Mouse (Mus musculus) liver, embryonic 14.5 days (tissue): Measurements from ENCODE around the gene Trim2. TPM values are rescaled to one million over a fixed set of nuclear protein-coding genes. Genes with fewer than 3 reads are reported as not detected.

ENCODE experiments used
- ATAC-seq: fragments of 200-750 bp; cut with Nextera tagmentation; 2 replicates; pipeline ENCODE4 v1.8.0; 2017; ENCODE audit warnings: moderate number of reproducible peaks, mild to moderate bottlenecking, moderate library complexity; ENCODE audit not compliant: insufficient read depth
- DNase-seq, 3 experiments: peaks; one replicate each; pipeline ENCODE4 v3.0.0-alpha.2; 2012 to 2013; ENCODE audit warnings: low read depth in 3 of 3, low spot score in 3 of 3
- H3K27ac ChIP-seq: fragments of 300-500 bp; sonication (generic); 2 replicates; pipeline ENCODE4 v1.5.1; 2014; ENCODE audit warnings: moderate library complexity, mild to moderate bottlenecking, control low read depth, inconsistent platforms
- H3K27me3 ChIP-seq: fragments of 300-500 bp; sonication (generic); 2 replicates; pipeline ENCODE4 v1.6.1; 2014; ENCODE audit warnings: mild to moderate bottlenecking, low read length, moderate library complexity; ENCODE audit not compliant: control insufficient read depth, insufficient read depth
- H3K36me3 ChIP-seq: fragments of 300-500 bp; sonication (generic); replicated peaks from 2 replicates; pipeline ENCODE4 v1.6.1; 2014; ENCODE audit warnings: low read depth; ENCODE audit not compliant: control insufficient read depth, insufficient read depth
- H3K4me1 ChIP-seq, 2 experiments: fragments of 200-500 bp in 1 of 2; fragments of 300-500 bp in 1 of 2; sonication (generic) in 1 of 2; replicated peaks; 2 replicates each; pipeline ENCODE4 v1.6.1; 2012 to 2014; ENCODE audit warnings: antibody characterized with exemption in 1 of 2, inconsistent platforms in 1 of 2, low read length in 1 of 2; ENCODE audit not compliant: control insufficient read depth in 2 of 2, insufficient read depth in 2 of 2
- H3K4me2 ChIP-seq: fragments of 300-500 bp; sonication (generic); 2 replicates; pipeline ENCODE4 v1.6.1; 2014; ENCODE audit warnings: low read depth, mild to moderate bottlenecking, control low read depth, moderate library complexity
- H3K4me3 ChIP-seq, 2 experiments: fragments of 200-500 bp in 1 of 2; fragments of 300-500 bp in 1 of 2; sonication (generic) in 1 of 2; 2 replicates each; pipeline ENCODE4 v1.5.1; 2012 to 2014; ENCODE audit warnings: low read depth in 2 of 2, low read length in 2 of 2, mild to moderate bottlenecking in 2 of 2, control low read depth in 1 of 2, inconsistent platforms in 1 of 2, moderate library complexity in 1 of 2; ENCODE audit not compliant: insufficient read depth in 1 of 2
- H3K9ac ChIP-seq: fragments of 300-500 bp; sonication (generic); replicated peaks from 2 replicates; pipeline ENCODE4 v1.6.1; 2014; ENCODE audit warnings: mild to moderate bottlenecking, control low read depth, moderate library complexity
- H3K9me3 ChIP-seq: fragments of 300-500 bp; sonication (generic); 2 replicates; pipeline ENCODE4 v1.6.1; 2016; ENCODE audit warnings: low read length, mixed read lengths; ENCODE audit not compliant: control insufficient read depth
- CTCF ChIP-seq: IDR thresholded peaks from 2 replicates; pipeline ENCODE4 v1.5.1; 2016; ENCODE audit warnings: antibody characterized with exemption, low read depth, control low read depth
- EP300 ChIP-seq: IDR thresholded peaks from 2 replicates; pipeline ENCODE4 v1.6.1; 2016; ENCODE audit warnings: antibody characterized with exemption, low read depth
- WGBS: fragments of 180-500 bp; shearing (Covaris S2); extraction: QIAGEN DNeasy Blood & Tissue Kit; methylation state at CpG from one replicate; pipeline ENCODE4 v1.1.7; 2014; ENCODE audit not compliant: insufficient replicate concordance; 5-methylcytosine and 5-hydroxymethylcytosine counted together
- polyA plus RNA-seq, 2 experiments: library from polyadenylated mRNA; depleted of rRNA in 1 of 2; stranded (reverse) in 1 of 2; unstranded in 1 of 2; fragments of >200 nt; fragmentation: Nextera tagmentation in 1 of 2; extraction: Ambion mirVana in 1 of 2; gene quantifications; 2 replicates each; pipeline versions ENCODE4 v1.2.1 to v1.2.3; 2012 to 2014

Gene Trim2
- polyA plus RNA-seq, 2 experiments, result 2.5 to 3.5 TPM

DNA sequence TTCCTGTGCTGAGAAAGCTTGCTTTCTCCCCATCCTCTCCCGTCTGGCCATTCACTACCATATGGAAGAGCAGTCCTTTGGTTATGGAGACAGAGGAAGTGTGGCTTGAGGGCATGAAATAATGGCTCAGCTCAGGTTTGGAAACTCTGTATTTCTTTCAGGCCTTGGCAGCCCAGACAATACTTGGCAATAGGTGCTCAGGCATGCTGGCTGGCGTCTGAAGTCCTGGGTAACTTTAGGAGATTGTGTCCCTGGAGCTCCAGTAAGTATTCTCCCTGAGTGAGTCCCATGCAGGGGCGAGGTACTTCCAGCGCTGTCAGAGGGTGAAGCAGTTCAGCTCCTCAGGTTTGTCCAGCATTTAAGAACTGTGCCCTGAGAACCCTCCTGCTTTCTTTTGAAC is 27.9 kb downstream of the Trim2 start:
- peaks cover 0 to 7% of the 10 kb centered on the region in 2 experiments; a peak in 2 of 4 replicates for H3K4me1 ChIP-seq
- H3K27ac ChIP-seq, result no peak overlapping the region
- no peak overlapping the region for H3K4me2 ChIP-seq
- H3K4me3 ChIP-seq, result no peak overlapping the region
- H3K27me3 ChIP-seq, result no peaks in the 10 kb centered on the region
- H3K9ac ChIP-seq, result no peak overlapping the region
- 50% methylated on average over 4 of the region's 4 CpGs for WGBS
- ATAC-seq, result no peak
- DNase-seq, result no peak
- no peak for TF ChIP-seq CTCF
- no peak for TF ChIP-seq EP300
- no peaks in the 10 kb centered on the region for H3K36me3 ChIP-seq
- no peaks in the 10 kb centered on the region for H3K9me3 ChIP-seq

DNA sequence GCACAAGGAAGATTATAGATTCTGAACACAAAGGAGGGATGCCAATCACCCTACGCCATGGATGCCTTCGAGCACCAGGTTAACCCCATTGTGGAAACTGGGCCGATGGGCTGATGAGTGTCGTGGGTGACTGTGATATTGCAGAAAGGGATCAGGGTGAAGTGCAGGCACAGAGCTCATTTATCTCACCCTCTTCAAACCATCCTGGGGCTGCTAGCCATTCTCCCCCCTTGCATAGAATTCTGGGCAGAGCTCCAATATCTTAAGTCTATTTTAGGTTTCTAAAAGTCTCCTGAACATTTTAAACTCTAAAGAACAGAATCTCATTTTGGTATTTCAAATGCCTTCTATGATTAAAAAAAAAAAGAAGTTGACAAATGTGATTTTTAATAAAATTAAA is 31.6 kb downstream of the Trim2 start:
- ATAC-seq (no peak), DNase-seq (no peak)
- no peak overlapping the region for H3K4me3 ChIP-seq
- H3K4me1 ChIP-seq, result peaks cover 10 to 25% of the 10 kb centered on the region in 2 experiments
- H3K36me3 ChIP-seq, result no peaks in the 10 kb centered on the region
- WGBS, result 68% methylated on average over 4 of the region's 4 CpGs
- no peak overlapping the region for H3K4me2 ChIP-seq
- H3K27ac ChIP-seq, result no peak overlapping the region
- TF ChIP-seq CTCF (no peak), EP300 (no peak)
- H3K9ac ChIP-seq, result no peak overlapping the region
- no peaks in the 10 kb centered on the region for H3K27me3 ChIP-seq
- H3K9me3 ChIP-seq, result no peaks in the 10 kb centered on the region

DNA sequence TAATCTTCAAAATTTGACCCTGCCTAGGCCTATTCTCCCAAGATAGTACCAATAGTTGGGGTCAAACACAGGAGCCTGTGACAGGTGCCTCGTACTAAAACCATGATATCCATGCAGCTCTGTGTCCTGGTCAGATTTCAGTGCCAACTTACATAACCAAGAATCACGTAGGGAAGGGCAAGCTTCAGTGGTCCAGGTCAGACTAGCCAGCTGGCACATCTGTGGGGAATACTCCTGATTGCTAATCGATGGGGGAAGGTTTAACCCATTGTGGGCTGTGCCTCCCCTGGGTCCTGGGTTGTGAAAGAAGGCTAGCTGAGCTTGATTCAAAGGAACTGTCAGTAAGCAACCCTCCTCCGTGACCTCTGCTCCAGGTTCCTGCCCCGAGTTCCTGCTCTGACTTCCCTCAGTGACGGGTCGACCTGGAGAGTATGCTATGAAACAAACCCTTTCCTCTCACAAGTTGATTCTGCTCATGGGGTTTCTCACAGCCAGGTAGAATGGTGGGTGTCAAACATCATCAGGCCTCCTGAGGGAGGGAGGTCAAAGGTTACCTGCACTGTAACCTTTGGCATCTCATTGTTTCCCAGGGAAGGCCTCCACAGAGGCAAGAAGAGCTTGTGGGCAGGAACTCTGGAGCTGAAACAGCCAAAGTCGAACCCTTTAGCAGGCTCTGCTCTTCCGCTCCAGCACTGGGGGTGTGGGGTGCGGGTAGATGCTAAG is 34.2 kb downstream of the Trim2 start:
- TF ChIP-seq CTCF, result no peak
- no peak for TF ChIP-seq EP300
- Histone ChIP-seq H3K9me3 (no peaks in the 10 kb centered on the region), H3K27ac (no peak overlapping the region), H3K9ac (no peak overlapping the region), H3K4me3 (no peak overlapping the region), H3K4me2 (no peak overlapping the region), H3K36me3 (no peaks in the 10 kb centered on the region), H3K27me3 (no peaks in the 10 kb centered on the region), H3K4me1 (peaks cover 10 to 34% of the 10 kb centered on the region in 2 experiments)
- DNase-seq (no peak), ATAC-seq (no peak)
- 71% methylated on average over 10 of the region's 10 CpGs for WGBS

DNA sequence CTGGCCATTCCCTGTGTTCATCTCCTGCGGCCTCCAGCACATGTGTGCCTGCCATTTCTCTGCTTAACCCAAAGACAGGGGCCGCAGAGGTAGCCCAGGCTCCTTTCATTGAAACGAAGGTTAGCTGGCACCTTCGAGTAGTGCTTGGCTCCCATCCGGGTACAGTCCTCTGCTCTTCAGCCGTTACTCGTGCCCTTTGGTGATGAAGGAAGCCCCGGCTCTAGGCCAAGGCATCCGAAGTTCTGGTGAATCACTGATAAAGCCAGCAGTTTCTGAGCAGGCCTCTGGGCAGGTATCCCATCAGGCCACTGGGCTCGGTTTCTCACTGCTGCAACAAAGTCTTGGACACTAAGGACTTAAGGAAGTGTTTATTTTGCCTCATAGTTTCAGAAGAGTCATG is 34.9 kb downstream of the Trim2 start:
- Histone ChIP-seq H3K9ac (no peak overlapping the region), H3K27ac (no peak overlapping the region), H3K4me1 (peaks cover 10 to 34% of the 10 kb centered on the region in 2 experiments), H3K4me2 (no peak overlapping the region), H3K4me3 (no peak overlapping the region), H3K27me3 (no peaks in the 10 kb centered on the region), H3K36me3 (no peaks in the 10 kb centered on the region), H3K9me3 (no peaks in the 10 kb centered on the region)
- WGBS, result 64% methylated on average over 10 of the region's 10 CpGs
- ATAC-seq, result no peak
- DNase-seq, result no peak
- no peak for TF ChIP-seq EP300
- no peak for TF ChIP-seq CTCF

DNA sequence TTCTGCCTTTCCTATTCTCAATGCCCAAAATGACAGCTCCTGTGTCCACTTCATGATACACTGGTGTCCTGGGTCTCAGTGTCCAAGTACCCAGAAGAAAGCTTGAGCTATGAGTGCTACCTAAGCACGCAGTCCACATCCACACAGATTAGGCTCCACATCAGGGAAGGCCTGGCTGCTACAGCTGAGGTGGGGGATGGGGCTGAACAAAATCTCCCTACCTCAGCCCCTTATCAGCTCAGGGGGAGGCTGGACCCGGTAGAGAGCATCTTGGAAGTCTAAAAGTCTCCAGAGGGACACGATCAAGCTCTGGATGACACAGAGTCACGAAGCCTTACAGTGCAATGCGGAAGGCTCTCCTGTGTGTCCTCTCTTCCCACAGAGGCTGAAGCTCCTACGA is 35.6 kb downstream of the Trim2 start:
- Histone ChIP-seq H3K4me1 (peaks cover 10 to 35% of the 10 kb centered on the region in 2 experiments), H3K27ac (no peak overlapping the region; the same call in 1 of the 2 replicates), H3K9ac (no peak overlapping the region), H3K27me3 (no peaks in the 10 kb centered on the region), H3K36me3 (no peaks in the 10 kb centered on the region), H3K4me3 (no peak overlapping the region), H3K9me3 (no peaks in the 10 kb centered on the region), H3K4me2 (peak overlapping the region; percentile 56)
- no peak for TF ChIP-seq EP300
- no peak for TF ChIP-seq CTCF
- ATAC-seq (peak; percentile 61), DNase-seq (no peak)
- 41% methylated on average over 6 of the region's 6 CpGs for WGBS
